Mouse (Mus musculus): Measurements from ENCODE around the gene Ugt1a6b. TPM values are rescaled to one million over a fixed set of nuclear protein-coding genes. Genes with fewer than 3 reads are reported as not detected.
"Not testable (repeated sequence)": the region's sequence is repeated elsewhere in the genome, so short reads cannot be mapped to it uniquely, and the experiment has no call there.

Ugt1a6b gene
- total RNA-seq, 2 experiments from 2014 or later = not detected

DNA sequence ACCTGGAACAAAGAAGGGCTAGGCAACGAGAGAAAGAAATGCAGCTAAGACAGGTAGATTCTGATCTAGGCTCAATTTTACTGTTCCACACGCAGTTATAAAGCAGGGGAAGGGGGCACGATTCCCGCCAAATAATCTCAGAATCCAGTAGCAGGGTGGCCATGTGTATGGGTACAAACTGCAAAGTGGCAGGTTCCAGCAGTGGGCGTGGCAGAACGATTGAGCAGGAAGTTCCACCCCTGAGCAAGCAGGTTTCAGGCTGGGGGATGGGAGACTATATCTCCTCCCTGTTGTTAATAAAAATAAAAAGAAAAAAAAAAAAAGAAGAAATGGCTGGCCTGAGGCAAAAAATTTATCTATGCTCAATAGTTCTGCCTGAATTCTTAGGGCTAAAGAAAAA lies 9.7 kb downstream of the Ugt1a6b start:
- ATAC-seq (replicated peaks; ENCODE audit: low FRiP score, poor library complexity, severe bottlenecking) = not testable (repeated sequence)

DNA sequence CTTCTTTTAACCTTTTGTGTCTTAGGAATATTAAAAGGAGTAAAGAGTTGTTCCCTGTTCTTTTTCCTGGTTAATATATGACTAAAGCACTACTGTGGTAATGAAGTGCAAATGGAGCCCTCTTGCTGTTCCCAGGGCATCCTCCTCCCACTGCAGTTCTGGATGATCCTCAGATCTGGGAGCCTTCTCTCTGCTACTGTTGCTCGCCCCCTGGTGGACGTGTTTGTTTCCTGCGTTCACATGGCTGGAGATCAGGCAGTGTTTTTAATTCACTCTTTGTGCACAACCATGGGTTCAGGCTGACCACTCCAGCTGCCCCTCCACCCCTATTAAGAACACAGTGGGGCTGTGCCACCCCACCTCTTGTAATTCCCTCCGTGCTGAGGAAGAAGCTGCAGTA lies 17.5 kb downstream of the Ugt1a6b start:
- peak; percentile 90 for ATAC-seq (replicated peaks; ENCODE audit: low FRiP score, poor library complexity, severe bottlenecking)

DNA sequence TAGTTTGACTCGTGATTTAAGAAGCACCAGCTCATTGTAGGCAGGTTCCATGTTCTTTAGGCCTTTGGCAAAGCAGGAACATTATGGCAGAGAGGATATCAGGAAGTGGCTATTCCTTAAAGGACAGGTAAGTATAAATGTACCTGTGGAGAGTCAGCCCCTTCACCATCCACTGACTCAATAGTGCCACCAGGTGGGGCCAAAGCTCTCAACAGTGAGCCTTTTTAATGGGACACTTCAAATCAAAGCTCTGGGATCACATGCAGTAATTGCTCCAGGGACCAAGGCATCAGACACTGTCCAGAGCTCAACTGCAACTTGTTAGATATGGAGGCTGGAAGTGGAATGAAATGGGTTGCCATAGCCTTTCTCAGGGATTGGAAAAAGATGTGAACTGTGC lies 18.5 kb downstream of the Ugt1a6b start:
- not testable (repeated sequence) for ATAC-seq (replicated peaks; ENCODE audit: low FRiP score, poor library complexity, severe bottlenecking)

DNA sequence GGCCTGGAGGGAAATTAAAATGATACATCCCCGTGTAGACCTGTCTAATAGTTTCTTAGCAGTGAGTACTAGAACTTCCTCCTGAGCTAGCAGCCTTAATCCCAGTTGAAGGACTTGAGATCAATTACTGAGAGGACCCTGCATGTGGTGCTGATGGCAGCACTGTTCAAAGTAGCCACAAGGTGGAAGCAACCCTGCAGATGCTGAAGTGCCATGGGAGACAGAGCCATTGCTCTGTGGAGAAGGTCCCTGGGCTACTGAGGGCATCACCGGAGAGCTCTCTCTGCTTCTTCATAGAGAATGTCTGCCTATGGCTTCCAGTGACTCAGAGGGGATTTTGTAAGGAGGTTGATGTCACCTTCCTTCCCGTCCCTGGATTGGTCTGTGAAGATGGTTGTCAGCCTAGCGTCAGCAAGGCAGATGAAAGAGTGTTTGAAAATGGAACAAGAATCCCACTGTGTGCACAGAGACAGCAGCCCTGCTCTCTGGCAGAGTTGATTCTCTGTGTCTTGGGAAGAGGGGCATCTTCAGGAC lies 22.8 kb downstream of the Ugt1a6b start:
- not testable (repeated sequence) for ATAC-seq (replicated peaks; ENCODE audit: low FRiP score, poor library complexity, severe bottlenecking)

DNA sequence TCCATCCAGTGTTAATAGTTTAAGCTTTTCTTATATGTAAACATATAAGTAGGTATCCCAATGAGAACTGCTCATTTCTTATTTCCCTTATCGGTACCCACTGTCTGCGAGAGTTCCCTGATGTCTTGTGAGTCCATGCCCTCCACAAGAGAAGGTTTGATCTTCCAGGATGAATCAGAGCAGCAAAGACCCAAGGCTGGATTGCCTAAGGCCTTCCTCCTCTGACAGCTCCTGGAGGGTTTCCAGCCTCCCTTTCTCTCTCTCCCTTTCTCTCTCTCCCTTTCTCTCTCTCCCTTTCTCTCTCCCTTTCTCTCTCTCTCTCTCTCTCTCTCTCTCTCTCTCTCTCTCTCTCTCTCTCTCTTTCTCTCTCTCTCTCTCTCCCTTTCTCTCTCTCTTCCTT lies 26.0 kb downstream of the Ugt1a6b start:
- not testable (repeated sequence) for ATAC-seq (replicated peaks; ENCODE audit: low FRiP score, poor library complexity, severe bottlenecking)

DNA sequence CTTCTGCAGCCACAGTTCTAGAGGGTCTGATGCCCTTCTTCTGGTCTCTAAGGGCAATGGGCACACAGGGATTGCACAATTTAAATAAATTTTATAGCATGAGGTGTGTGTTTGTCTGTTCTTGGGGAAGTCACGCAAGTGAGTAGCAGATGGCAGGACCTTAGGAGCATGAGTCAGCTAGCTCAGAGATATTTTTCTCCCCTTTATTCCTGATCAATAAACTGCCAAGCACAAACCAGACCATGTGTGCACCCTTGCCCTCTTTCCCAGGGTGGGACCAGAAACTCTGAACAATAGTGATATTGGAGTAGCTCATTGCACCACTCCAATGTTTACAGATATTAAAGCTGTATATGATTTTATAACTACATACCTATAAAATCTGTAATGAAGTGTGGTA lies 27.2 kb downstream of the Ugt1a6b start:
- ATAC-seq (replicated peaks; ENCODE audit: low FRiP score, poor library complexity, severe bottlenecking) = not testable (repeated sequence)

DNA sequence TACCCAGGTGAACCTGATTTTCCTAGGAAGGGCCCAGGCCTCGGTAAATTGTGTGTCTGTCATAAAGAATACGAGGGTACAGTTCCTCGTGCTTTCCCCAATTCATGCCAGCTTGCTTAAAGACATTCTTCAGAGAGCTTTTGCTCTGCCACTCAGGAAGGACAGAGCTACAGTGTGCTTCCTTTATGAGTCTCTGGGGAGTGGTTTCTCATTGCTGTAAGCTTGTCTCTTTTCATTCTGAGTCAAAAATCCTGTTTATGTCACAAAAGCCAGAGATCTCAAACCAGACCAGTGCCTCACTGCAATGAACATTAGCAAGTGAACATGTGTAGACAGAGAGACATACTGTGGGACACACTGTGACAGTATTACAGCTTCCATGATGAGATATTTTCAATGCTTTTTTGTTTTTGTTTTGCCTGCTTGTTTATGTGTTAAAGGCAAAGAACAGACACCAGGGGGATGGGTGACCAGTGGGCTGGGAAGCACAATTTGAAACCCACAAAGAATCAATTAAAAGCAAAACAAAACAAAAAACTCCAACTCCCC lies 30.9 kb downstream of the Ugt1a6b start:
- ATAC-seq (replicated peaks; ENCODE audit: low FRiP score, poor library complexity, severe bottlenecking) = no peak

DNA sequence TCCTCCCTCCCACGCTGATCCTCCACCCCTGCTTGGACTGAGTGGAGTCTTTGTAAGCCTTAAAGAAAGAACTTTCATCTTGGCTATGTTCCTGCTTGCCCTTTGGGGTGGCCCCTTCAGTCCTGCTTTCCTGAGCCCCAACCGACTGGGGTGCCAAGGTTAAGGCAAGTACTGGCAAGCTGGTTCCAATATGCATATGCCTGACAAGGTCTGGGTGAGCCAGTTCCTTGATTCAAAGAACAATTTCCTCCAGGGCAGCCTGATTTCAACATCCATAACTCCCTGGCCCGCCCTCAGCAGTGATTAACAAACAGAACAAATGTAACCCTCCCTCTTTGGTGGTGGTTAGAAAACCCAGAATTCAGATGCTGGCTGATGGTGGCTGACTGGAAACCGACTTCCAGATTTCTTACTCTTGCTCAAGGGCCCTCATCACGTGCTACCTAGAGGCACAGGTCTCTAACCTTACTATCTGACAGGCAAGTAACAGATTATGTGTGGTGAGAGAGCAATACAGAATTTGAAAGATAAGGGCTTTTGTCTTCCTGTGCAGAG lies 31.5 kb downstream of the Ugt1a6b start, which contains the start of gene Ugt1a6a:
Ugt1a6a (plus strand) TSS at position 353 of the 555 bp plus-strand sequence.
- not testable (repeated sequence) for ATAC-seq (replicated peaks; ENCODE audit: low FRiP score, poor library complexity, severe bottlenecking)

DNA sequence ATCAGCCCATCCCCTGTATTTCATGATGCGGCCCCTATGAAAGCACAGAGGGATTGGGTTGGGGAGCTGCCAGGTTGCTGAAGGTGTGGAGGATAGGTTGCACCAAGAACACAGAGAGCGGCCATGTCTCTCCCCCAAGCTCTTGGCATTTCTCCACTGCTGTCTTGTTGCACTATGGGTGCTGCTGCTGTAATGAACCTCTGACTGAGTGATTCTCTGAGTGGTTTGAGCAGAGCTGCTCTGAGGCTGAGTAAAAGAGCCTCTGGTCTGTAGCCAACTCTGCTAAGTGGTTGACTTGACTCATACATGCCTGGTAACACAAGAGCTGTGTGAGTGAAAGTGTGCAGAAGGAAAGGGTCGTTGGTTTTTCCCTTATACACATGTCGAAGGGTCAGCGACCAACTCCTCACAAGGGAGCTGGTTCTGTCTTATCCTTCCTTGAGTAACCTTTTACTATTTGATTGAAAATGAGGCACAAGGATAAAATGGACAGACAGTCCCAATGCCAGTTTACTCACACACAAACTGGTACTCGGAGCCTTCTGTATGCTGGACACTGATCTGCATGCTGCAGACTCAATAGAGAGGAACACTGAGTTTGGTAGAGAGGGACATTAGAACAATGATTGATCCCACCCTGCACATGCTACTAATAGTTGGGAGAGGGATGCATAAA lies 32.3 kb downstream of the Ugt1a6b start:
- not testable (repeated sequence) for ATAC-seq (replicated peaks; ENCODE audit: low FRiP score, poor library complexity, severe bottlenecking)

DNA sequence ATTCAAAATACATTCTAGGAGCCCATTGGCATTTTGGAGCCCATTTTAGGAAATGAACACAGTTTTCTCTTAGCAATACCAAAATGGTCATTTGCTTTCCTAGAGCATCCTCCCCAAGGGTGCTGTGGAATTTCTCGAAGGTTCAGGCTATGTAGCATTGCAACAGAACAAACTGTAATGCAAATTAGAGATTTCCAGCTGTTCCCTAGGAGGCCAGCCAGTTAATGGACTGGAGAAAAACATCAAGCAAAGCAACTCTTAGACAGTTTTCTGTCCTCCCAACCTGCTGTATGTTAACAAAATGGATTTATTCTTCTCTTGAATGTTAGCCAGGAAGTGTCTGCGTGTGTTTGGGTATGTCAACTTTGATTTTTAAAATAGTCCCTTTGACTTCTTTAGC lies 33.6 kb downstream of the Ugt1a6b start:
- no peak for ATAC-seq (replicated peaks; ENCODE audit: low FRiP score, poor library complexity, severe bottlenecking)

DNA sequence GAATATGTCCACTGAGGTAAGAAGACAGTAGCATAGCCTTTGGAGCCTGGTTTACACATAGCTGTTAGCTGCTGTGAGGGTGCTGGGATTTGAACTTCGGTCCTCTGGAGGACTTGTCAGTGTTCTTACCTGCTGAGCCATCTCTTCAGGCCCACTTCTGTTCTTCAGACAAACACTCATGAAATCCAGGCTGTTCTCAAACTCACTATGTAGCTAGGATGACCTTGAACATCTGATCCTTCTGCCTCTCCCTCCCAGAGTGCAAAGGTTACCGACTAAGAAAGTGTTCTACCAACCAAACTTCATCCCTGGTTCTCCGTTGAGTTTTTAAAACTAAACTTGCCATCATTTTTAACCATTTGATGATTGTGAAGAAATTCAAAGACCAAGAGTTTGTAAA lies 34.2 kb downstream of the Ugt1a6b start:
- no peak for ATAC-seq (replicated peaks; ENCODE audit: low FRiP score, poor library complexity, severe bottlenecking)

DNA sequence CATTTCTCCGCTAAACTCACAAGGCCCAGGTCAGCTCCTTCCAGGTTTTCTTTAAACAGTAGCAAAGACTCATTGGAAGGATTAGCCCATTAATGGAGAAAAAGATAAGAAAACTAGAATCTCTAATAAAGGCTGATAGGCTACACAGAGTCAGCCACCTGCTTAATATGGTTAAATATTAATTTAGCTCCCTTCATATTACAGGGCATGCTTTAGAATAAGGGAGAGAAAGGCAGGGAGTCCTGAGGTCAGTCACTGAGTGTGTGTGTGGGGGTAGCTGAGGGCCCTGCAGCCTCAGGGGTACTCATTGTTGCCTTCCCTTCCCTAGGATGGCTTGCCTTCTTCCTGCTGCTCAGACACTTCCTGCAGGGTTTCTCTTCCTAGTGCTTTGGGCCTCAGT lies 35.1 kb downstream of the Ugt1a6b start:
- no peak for ATAC-seq (replicated peaks; ENCODE audit: low FRiP score, poor library complexity, severe bottlenecking)

DNA sequence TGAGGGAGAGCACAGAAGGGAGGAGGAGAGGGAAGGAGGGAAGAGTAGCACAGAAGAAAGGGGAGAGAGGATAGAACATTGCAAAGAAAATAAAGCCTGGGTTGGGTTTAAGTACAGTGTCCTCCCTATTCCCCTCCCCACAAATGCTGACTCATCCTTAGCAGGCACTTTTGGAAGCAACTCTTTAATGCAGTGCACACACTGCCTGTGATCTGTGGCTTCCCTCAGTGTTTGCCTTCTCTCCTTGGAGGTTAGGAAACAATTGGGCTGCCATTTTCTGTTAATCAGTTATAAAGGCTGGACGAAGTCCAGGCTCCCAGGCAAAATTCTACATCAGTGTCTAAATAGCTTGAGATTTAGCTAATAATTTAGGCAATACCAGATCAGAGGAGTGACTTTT lies 37.4 kb downstream of the Ugt1a6b start:
- peak; percentile 78 for ATAC-seq (replicated peaks; ENCODE audit: low FRiP score, poor library complexity, severe bottlenecking)

DNA sequence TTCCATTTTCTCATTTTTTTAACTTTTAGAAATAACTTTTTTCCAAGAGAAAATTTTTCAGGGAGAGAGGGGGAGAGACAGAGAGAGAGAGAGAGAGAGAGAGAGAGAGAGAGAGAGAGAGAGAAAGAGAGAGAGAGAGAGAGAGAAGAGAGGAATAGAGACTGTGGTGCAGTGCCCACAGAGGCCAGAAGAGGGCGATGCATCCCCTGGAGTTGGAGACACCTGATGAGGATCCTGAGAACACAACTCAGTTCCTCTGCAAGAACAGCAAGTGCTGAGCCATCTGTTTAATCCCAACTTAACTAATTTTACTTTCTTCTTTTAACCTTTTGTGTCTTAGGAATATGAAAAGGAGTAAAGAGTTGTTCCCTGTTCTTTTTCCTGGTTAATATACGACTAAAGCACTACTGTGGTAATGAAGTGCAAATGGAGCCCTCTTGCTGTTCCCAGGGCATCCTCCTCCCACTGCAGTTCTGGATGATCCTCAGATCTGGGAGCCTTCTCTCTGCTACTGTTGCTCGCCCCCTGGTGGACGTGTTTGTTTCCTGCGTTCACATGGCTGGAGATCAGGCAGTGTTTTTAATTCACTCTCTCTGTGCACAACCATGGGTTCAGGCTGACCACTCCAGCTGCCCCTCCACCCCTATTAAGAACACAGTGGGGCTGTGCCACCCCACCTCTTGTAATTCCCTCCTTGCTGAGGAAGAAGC lies 41.1 kb downstream of the Ugt1a6b start:
- ATAC-seq (replicated peaks; ENCODE audit: low FRiP score, poor library complexity, severe bottlenecking) = peak; percentile 76

DNA sequence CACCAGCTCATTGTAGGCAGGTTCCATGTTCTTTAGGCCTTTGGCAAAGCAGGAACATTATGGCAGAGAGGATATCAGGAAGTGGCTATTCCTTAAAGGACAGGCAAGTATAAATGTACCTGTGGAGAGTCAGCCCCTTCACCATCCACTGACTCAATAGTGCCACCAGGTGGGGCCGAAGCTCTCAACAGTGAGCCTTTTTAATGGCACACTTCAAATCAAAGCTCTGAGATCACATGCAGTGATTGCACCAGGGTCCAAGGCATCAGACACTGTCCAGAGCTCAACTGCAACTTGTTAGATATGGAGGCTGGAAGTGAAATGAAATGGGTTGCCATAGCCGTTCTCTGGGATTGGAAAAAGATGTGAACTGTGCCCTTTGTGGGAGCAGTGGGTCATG lies 42.2 kb downstream of the Ugt1a6b start:
- ATAC-seq (replicated peaks; ENCODE audit: low FRiP score, poor library complexity, severe bottlenecking) = not testable (repeated sequence)

DNA sequence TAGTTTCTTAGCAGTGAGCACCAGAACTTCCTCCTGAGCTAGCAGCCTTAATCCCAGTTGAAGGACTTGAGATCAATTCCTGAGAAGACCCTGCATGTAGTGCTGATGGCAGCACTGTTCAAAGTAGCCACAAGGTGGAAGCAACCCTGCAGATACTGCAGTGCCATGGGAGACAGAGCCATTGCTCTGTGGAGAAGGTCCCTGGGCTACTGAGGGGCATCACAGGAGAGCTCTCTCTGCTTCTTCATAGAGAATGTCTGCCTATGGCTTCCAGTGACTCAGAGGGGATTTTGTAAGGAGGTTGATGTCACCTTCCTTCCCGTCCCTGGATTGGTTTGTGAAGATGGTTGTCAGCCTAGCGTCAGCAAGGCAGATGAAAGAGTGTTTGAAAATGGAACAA lies 47.1 kb downstream of the Ugt1a6b start:
- not testable (repeated sequence) for ATAC-seq (replicated peaks; ENCODE audit: low FRiP score, poor library complexity, severe bottlenecking)

DNA sequence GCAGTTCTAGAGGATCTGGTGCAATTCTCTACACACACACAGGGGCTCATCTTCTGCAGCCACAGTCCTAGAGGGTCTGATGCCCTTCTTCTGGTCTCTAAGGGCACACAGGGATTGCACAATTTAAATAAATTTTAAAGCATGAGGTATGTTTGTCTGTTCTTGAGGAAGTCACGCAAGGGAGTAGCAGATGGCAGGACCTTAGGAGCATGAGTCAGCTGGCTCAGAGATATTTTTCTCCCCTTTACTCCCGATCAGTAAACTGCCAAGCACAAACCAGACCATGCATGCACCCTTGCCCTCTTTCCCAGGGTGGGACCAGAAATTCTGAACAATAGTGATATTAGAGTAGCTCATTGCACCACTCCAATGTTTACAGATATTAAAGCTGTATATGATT lies 55.4 kb downstream of the Ugt1a6b start:
- no peak for ATAC-seq (replicated peaks; ENCODE audit: low FRiP score, poor library complexity, severe bottlenecking)

DNA sequence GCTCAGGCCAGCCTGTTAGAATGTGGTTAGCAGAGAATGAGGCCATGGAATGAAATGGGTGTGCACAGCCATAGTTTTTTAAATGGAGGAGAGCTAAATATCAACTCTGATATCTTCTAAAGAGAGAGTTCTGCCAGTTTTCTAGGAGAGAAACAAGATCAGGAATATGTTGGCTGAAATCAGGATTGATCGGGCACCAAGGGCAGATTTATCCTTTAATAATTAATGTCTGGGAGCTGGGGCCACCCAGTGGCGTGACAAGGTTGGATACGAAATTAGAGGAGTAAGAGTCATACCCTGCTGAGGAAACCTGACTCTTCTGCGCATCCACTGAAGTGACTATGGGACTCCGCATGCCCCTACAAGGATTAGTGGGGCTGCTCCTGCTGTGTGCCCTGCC lies 62.7 kb downstream of the Ugt1a6b start, which contains the start of gene Ugt1a5:
Ugt1a5 (plus strand) TSS at position 302 of the 400 bp plus-strand sequence.
- ATAC-seq (replicated peaks; ENCODE audit: low FRiP score, poor library complexity, severe bottlenecking) = no peak

DNA sequence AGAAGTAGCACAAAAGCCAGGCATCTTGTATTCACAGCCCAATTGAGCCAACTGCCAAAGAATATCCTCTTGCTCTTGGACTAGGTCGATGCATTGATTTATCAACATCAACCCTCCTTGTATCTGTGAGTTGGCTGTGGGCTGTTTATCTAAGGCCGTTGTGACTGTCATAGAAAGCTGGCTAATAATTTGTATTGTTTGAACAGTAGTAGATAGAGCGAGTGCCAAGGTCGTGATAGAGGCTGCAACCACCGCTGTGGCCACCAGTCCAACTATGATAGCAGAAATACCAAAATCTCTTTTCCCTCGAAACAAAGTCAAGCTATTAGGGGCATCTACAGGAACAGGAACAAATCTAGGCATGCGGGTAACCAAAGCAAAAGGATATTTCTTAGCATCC lies 69.1 kb downstream of the Ugt1a6b start:
- not testable (repeated sequence) for ATAC-seq (replicated peaks; ENCODE audit: low FRiP score, poor library complexity, severe bottlenecking)

DNA sequence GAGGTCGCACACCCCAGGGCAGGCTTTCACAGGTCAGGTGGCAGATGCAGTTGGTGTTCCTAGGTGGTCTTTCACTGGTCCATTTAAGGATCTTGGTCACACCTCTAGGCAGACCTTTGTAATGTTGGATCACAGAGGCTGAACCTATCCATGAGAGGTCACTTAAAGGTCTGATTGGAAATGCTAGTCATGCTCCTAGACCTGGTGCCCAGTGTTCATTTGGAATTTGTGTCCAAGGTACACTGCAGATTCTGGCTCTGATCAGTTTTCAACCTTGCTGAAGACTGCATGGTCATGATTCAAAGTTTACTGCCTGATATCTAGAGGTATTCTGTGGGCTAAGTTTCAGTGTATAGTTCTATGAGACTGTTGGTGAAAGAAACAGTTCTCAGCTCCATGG lies 76.6 kb downstream of the Ugt1a6b start:
- no peak for ATAC-seq (replicated peaks; ENCODE audit: low FRiP score, poor library complexity, severe bottlenecking)

Data from erythroblast, adult 5-6 weeks (primary cell).